Mouse (Mus musculus) spleen, embryonic (tissue): Measurements from ENCODE around the gene Herc1.

ENCODE experiments used
- CTCF ChIA-PET: fragments of 350-600 bp; sonication (Branson Sonifier 250); formaldehyde crosslinking; loops from one replicate; lab custom pipeline; 2022; lab: Charles Lee

The Herc1 gene

DNA sequence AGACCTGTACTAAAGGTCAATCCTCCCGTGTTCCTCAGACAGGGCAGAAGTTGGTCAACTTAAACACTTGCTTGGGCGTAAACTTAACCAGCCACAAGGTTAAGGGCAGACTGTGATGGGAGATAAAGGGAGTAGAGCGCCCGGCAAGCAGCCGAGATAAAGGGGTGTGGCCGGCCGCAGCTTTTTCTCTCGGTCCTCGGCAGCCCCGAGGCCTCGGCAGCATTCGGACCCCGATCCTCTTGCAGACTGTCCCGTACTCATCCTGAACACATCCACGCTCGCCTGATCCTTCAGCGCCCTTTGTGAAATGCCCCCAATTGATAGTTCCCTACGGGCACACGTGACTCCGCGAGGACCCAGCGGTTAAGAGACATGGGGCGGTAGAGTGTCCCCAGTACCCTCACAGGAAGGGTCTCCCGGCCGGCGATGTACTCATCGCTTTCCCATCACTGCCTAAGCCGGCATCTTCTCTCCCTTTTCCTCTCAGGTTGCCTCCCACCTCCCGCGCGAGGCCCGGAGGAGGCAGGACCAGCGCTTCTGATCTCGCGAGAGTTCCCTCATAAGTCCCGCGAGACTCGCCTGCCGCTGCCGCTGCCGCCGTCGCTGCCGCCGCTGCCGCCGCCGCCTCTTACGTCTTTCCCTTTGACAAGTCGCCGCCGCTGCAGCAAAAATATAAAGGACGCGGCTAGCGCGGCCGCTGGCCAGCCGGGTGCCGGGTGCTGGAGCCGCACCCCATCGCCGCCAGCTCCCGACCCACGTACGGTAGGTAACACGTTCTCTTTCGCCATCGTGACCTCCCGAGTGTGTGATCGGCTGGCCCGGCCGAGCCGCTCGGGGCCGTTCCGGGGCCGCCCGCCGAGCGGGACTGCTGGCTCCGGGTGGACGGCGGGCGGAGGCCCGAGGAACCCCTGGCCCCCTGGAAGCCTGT, at the start of gene Herc1:
TSS of gene Herc1 (plus strand) at position 591 of the 928 bp plus-strand sequence.
- CTCF ChIA-PET, result interaction anchor here (0.5 kb wide), 1 partner anchor 323 kb away, joined by 5 read pairs; no protein-coding TSS in a partner anchor

DNA sequence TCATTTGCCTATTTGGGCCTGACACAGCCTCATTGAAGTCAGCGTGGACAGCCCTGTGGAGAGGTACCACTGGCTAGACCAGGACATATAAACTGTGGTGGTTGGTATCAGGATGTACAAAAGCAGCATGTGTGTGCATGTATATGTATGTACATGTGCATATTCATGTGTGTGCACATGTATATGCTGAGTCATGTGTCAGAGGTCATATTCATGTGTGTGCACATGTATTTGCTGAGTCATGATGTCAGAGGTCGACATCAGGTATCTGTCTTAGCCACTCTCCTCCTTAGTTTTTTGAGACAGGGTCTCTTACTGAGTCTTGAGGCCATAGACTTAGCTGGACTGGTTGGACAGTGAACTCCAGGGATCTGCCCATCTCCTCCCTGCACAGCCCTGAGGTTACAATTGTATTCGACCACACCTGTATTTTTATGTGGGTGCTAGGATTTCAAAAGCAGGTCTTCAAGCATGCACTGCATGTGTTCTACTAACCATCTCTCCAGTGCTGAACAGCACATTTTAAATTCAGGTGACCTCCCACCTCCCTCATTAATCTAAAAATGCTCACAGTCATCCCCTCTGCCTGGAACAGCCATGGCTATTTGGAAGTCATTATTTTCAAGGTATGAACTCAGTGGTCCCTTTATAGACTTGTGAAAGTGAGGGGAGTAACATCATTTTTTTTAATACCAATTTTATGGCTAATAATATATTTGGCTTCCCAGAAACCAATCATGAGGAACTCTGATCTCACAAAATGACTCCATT, 45.7 kb upstream of the Herc1 start:
- CTCF ChIA-PET, result no interaction called here

GRCm38 (mm10) chr9:66305121-66306112, 44.8 kb upstream of the Herc1 start:
- CTCF ChIA-PET, result no interaction called here

- CTCF ChIA-PET, result no interaction called here
These were observed 43.8 kb upstream of the Herc1 start for GRCm38 (mm10) chr9:66306414-66306813.

DNA sequence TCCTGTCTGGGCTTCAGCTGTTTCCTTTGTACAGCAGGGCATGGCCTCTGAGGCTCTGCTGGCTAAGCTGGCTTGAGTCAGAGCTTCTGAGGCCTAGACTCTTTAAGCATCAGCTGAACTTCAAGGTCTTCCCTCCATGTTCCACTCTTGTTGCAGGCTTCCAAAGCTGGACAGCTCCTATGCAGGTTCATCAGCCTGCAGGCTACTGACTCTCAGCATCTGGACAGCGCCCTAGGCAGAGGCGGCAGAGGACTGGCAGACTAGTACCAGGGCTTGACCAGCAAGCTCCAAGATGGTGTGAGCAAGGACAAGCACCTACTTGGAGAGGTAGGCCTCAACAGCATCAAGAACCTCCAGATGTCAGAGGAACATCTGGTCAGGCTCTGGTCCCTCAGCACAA, 42.9 kb upstream of the Herc1 start:
- CTCF ChIA-PET, result no interaction called here

DNA sequence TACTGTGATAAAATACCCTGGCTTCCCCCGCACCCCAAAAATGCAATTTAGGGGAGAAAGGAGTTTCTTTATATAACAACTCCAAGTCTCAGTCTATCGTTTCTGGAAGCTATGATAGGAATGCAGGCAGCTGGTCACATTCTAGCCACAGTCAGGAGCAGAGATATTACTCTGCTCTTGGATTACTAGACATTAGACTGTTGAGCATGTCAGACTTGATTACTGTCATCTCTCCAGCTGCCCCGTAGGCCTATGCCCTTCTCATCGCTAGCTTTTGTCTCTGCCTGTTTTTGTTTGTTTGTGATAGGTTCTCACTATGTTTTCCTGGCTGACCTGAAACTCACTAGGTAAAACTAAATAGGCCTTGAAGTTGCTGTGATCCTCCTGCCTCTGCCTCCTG, 41.5 kb upstream of the Herc1 start:
- CTCF ChIA-PET, result no interaction called here

GRCm38 (mm10) chr9:66311458-66311857, 38.8 kb upstream of the Herc1 start:
- CTCF ChIA-PET, result no interaction called here

GRCm38 (mm10) chr9:66316603-66317002, 33.6 kb upstream of the Herc1 start:
- CTCF ChIA-PET, result no interaction called here

DNA sequence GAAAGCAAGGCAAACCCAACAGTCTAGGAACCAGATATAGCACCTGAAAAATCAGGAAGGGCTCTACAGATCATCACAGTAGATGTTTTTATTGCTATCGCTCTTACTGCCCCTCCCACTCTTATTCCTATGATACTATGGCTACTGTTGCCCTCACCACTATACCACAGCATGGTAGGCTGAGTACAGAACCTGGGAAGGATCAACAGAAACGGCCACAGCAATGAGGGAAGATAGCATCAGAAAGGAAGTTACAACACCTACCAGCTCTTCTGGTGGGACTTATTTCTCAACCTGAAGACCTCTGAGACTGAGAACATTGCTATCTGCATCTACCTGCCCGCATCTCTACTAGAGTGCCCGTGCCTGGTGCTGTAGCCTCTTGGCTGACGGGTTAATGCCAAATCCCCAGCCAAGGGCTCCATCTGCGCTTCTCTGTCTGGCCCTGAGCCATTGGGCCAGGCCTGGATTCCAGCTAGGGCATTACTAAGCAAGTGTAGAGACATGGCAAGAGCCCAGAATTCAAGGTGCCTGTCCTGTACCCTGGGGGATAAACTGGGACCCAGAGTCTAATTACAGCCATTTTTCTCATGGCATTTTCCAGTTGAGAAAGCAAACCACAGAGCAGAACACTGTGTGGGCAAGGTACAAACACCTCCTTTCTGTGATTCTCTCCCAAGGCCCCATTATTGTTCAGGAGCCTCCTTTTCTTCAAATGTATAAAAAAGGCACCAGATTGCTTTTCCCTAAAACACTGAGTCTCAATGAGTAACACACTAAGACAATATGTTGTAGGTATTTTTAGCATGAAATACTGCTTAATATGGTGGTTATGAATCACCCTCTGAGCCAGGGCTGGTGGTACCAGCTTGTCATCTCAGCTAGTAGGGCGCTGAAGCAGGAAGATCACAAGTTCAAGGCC, 28.0 kb upstream of the Herc1 start:
- CTCF ChIA-PET, result no interaction called here

- CTCF ChIA-PET, result no interaction called here
These were observed 23.4 kb upstream of the Herc1 start for GRCm38 (mm10) chr9:66326879-66327278.

DNA sequence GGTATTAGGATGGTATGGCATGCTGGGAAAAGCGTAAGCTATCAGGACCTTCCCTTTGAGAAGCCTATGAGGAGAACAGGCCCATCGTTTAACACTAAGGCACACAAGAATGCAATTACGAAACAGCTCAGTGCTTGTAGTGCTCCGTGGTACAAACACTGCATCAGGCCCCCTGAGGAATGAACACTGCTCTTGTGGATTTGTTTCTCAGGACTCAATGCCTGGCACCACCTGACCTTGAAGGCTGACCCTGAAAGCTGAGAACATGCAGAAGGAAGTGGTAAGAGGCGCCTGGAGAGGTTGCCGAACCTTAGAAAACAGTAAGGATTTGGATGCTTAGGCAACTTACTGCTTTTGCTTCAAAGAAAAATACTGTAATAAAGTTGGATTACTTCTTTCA, 20.8 kb upstream of the Herc1 start:
- CTCF ChIA-PET, result no interaction called here

- CTCF ChIA-PET, result no interaction called here
These were observed 19.8 kb upstream of the Herc1 start for GRCm38 (mm10) chr9:66330437-66330836.

- CTCF ChIA-PET, result no interaction called here
These were observed 18.7 kb upstream of the Herc1 start for GRCm38 (mm10) chr9:66331548-66331947.

DNA sequence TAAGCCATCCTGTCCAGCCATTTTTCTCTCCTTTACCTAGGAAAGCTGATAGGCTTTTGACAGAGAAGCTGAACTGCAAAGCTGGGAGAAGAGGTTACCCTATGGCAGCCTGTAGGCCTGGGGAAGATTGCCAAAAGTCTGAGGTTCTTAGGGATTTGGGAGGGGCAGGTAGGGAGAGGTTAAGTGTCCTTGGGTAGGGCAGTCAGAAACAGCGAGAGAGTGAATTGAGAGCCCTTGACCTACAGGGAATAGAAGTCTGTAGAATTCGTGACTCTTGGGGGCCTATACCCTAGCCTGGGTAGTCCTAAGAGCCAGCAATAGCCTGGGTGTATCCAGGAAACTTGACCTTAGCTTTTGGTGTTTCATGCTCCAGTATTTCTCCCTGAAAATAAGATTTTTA, 17.9 kb upstream of the Herc1 start:
- CTCF ChIA-PET, result no interaction called here

- CTCF ChIA-PET, result interaction anchor here (0.7 kb wide), 1 partner anchor 105 kb away, joined by 3 read pairs; no protein-coding TSS in a partner anchor
These were observed 13.0 kb upstream of the Herc1 start for GRCm38 (mm10) chr9:66337280-66337679.

DNA sequence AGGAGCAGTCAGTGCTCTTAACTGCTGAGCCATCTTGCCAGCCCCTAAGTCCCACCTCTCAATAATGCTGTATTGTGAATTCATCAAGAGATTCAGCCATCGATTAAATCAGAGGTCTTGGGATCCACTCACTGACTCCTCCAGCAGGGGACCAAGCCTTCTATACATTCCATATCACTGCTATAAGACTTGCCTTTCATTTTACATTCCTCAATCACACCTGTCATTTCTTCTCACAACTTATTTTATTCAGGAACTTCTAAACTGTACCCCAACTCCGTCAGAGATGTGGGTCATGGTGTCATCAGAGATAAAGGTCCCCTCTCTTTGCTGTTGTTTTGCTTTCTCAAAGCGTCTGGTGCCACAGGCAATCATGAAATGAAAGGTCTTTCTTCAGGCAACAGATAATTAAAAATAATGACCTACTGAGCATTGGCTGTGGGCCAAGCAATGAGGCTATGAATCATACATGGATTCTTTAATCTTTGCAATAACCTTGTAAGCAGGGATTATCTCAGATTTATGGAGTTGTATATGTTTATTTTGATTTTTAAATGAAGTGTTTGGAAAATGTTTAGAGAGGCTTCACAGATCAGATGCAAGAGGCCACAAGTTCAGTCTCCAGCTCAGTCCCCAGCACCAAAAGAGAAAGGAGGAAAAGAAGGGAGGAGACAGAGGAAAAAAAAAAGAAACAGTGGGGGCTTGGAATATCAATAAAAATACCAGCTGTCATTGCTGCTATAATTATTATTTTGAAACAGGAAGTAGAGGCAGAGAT, 12.1 kb upstream of the Herc1 start:
- CTCF ChIA-PET, result no interaction called here

- CTCF ChIA-PET, result no interaction called here
These were observed 10.5 kb upstream of the Herc1 start for GRCm38 (mm10) chr9:66339714-66340113.

GRCm38 (mm10) chr9:66340394-66341094, 9.7 kb upstream of the Herc1 start:
- CTCF ChIA-PET, result no interaction called here
